Mouse (Mus musculus): Measurements from ENCODE around the gene Gm49333. TPM values are rescaled to one million over a fixed set of nuclear protein-coding genes. Genes with fewer than 3 reads are reported as not detected.
A peak's percentile ranks its signal among the peaks of the same experiment; 100 is the strongest.

The Gm49333 gene
- total RNA-seq (2017): not detected in 2 replicates

- ATAC-seq (ENCODE audit: extremely low read depth, insufficient number of reproducible peaks, low FRiP score, poor library complexity, severe bottlenecking): peak; percentile 92
Measured at GRCm38 (mm10) chr16:20611357-20612227, at the start of gene Gm49333, which contains the start of the genes Eef1akmt4 and Alg3. Gm49333 (plus strand) TSS chr16:20611610. Eef1akmt4 (plus strand) TSS chr16:20611593. Alg3 (minus strand) TSS chr16:20611735.

GRCm38 (mm10) chr16:20565075-20565474 lies 46.3 kb upstream of the Gm49333 start:
- no peak for ATAC-seq (ENCODE audit: extremely low read depth, insufficient number of reproducible peaks, low FRiP score, poor library complexity, severe bottlenecking)

GRCm38 (mm10) chr16:20589366-20589938 lies 22.0 kb upstream of the Gm49333 start, which contains the start of gene Vwa5b2:
Vwa5b2 (plus strand) TSS chr16:20589471.
- ATAC-seq (ENCODE audit: extremely low read depth, insufficient number of reproducible peaks, low FRiP score, poor library complexity, severe bottlenecking): no peak

GRCm38 (mm10) chr16:20589939-20590679 lies 21.3 kb upstream of the Gm49333 start:
- ATAC-seq (ENCODE audit: extremely low read depth, insufficient number of reproducible peaks, low FRiP score, poor library complexity, severe bottlenecking): no peak

GRCm38 (mm10) chr16:20590680-20591038 lies 20.8 kb upstream of the Gm49333 start:
- no peak for ATAC-seq (ENCODE audit: extremely low read depth, insufficient number of reproducible peaks, low FRiP score, poor library complexity, severe bottlenecking)

- no peak for ATAC-seq (ENCODE audit: extremely low read depth, insufficient number of reproducible peaks, low FRiP score, poor library complexity, severe bottlenecking)
Measured at GRCm38 (mm10) chr16:20591076-20591705, 20.2 kb upstream of the Gm49333 start.

- ATAC-seq (ENCODE audit: extremely low read depth, insufficient number of reproducible peaks, low FRiP score, poor library complexity, severe bottlenecking): no peak
Measured at GRCm38 (mm10) chr16:20595060-20595673, 16.2 kb upstream of the Gm49333 start.

GRCm38 (mm10) chr16:20595737-20596136 lies 15.7 kb upstream of the Gm49333 start:
- ATAC-seq (ENCODE audit: extremely low read depth, insufficient number of reproducible peaks, low FRiP score, poor library complexity, severe bottlenecking): no peak

GRCm38 (mm10) chr16:20596687-20597441 lies 14.5 kb upstream of the Gm49333 start:
- no peak for ATAC-seq (ENCODE audit: extremely low read depth, insufficient number of reproducible peaks, low FRiP score, poor library complexity, severe bottlenecking)

- ATAC-seq (ENCODE audit: extremely low read depth, insufficient number of reproducible peaks, low FRiP score, poor library complexity, severe bottlenecking): no peak
Measured at GRCm38 (mm10) chr16:20600511-20600910, 10.9 kb upstream of the Gm49333 start.

- ATAC-seq (ENCODE audit: extremely low read depth, insufficient number of reproducible peaks, low FRiP score, poor library complexity, severe bottlenecking): no peak
Measured at GRCm38 (mm10) chr16:20604705-20605104, 6.7 kb upstream of the Gm49333 start.

GRCm38 (mm10) chr16:20610501-20611356 lies 681 bp upstream of the Gm49333 start:
- peak; percentile 72 for ATAC-seq (ENCODE audit: extremely low read depth, insufficient number of reproducible peaks, low FRiP score, poor library complexity, severe bottlenecking)

- no peak for ATAC-seq (ENCODE audit: extremely low read depth, insufficient number of reproducible peaks, low FRiP score, poor library complexity, severe bottlenecking)
Measured at GRCm38 (mm10) chr16:20619541-20620398, 8.4 kb downstream of the Gm49333 start.

GRCm38 (mm10) chr16:20620399-20620735 lies 9.0 kb downstream of the Gm49333 start:
- no peak for ATAC-seq (ENCODE audit: extremely low read depth, insufficient number of reproducible peaks, low FRiP score, poor library complexity, severe bottlenecking)

GRCm38 (mm10) chr16:20620751-20621190 lies 9.4 kb downstream of the Gm49333 start:
- ATAC-seq (ENCODE audit: extremely low read depth, insufficient number of reproducible peaks, low FRiP score, poor library complexity, severe bottlenecking): no peak

- ATAC-seq (ENCODE audit: extremely low read depth, insufficient number of reproducible peaks, low FRiP score, poor library complexity, severe bottlenecking): no peak
Measured at GRCm38 (mm10) chr16:20621191-20621990, 10.0 kb downstream of the Gm49333 start, which contains the start of gene Camk2n2. Camk2n2 (minus strand) TSS chr16:20621287.
